Mouse (Mus musculus): ENCODE measurements around the gene Cdkl3.

GRCm38 (mm10) chr11:52054728-52055127, 50.7 kb downstream of the Cdkl3 start:
- TF ChIP-seq CTCF (conservative IDR thresholded peaks at IDR 0.05; ENCODE audit: insufficient read depth, insufficient read length, low read depth, low read length) (no peak), POLR2A (IDR thresholded peaks at IDR 0.05; ENCODE audit: low read depth, low read length) (no peak)

Data from kidney, adult 2 months (tissue).